Mouse (Mus musculus) sigmoid colon, adult 10 weeks (tissue): ENCODE measurements around the gene Nupr1. TPM values are rescaled to one million over a fixed set of nuclear protein-coding genes. Genes with fewer than 3 reads are reported as not detected.

ENCODE experiments used
- polyA plus RNA-seq: library from polyadenylated mRNA; stranded (reverse); fragments of 350-450 nt; fragmentation: Illumina TruSeq; extraction: RNeasy Lipid Tissue Mini Kit (QIAGEN cat#74804); gene quantifications from one replicate; pipeline ENCODE4 v1.2.3, GENCODE M21; 2014; ENCODE audit warnings: low read depth, low replicate concordance

The Nupr1 gene
- 62.1 TPM for polyA plus RNA-seq

DNA sequence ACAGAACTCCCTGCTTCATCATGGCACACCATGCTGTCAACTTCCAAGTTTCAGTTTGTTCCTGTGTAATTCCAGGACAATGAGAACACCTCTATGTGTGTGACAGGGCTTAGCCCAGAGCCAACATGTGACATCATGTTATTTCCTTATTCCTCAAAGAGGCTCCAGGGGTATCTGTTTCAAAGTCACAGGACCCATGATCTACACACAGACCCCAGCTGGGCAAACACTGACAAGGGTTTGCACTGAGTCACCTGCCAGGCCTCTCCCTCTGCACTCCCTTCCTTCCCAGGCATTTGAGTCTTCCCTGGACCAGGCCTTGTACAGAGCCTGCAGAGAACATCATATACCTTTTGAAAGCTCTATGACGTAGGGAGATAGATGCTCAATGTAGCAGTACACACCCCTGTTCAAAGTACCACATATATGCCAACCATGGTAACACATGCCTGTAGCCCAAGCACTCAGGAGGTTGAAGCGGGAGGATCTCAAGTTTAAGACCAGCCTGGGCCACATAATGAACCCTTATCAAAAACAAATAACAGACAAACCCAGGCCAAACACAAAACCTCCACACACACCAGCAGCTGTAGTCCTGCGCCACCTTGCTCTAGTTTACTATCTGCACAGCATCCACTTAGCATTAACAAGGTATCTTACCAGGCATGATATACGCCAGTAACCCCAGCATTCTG, at the start of gene Nupr1:
Gene Nupr1 (minus strand): TSS at position 38 of the 695 bp plus-strand sequence.

DNA sequence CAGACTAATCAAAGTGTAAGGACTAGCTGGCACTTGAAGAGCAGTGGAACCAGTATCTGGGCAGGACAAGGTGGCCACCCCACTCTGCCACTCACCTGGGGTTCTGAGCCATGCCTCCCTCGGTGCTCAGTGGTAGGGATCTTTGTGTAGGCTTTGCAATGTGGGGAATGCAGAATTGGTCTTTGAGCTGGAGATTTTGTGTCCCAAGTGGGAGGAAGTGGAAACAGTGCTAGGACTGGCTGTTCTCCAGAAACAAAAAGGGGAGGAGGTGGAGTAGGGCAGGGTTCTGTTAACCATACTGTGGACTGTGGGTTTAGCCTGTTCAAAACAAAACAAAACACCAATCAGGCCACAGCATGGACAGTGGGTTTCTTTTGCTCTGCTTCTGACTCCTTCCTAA, 45.5 kb upstream of the Nupr1 start, which contains the start of gene Sult1a1:
Gene Sult1a1 (minus strand): TSS at position 226 of the 400 bp plus-strand sequence.

DNA sequence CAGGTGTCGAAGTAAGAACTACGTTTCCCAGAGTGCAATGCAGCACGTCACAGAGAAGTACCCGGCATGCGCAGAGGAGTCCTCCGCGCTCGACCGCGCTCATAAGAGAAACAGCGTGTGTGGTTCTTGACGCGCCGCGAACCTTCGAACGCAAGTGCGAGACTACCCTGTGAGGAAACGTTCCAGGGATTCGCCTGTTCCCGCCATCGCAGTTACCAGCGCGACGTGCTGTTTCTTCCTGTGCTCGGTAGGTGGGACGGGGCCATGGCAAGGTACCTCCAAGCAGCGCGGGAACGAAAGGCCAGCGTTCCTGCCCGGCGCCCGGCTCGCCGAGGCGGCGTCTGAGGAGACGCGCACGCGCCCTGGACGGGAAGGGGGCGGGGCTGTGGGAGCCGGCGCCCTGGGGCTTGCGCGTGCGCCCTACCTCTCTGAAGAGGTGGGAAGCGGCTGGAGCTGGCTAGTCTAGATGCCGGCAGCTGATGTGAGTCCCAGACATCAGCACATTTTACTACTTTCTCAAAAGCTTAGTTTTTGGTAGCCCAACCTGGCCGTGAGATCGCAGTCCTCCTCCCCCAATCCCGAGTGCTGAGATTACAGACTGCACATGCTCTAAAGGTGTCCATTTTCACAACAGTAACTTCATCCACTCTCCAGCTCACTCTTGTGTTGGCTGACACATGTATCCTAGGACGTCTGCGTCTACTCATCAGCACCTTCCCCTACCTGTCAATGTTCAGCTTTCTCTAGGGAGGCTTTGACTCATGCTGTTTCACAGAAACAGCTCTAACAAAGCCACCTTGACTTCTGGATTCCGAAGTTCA, 18.8 kb upstream of the Nupr1 start, which contains the start of gene Sgf29:
Gene Sgf29 (plus strand): TSS at position 79 of the 821 bp plus-strand sequence.

DNA sequence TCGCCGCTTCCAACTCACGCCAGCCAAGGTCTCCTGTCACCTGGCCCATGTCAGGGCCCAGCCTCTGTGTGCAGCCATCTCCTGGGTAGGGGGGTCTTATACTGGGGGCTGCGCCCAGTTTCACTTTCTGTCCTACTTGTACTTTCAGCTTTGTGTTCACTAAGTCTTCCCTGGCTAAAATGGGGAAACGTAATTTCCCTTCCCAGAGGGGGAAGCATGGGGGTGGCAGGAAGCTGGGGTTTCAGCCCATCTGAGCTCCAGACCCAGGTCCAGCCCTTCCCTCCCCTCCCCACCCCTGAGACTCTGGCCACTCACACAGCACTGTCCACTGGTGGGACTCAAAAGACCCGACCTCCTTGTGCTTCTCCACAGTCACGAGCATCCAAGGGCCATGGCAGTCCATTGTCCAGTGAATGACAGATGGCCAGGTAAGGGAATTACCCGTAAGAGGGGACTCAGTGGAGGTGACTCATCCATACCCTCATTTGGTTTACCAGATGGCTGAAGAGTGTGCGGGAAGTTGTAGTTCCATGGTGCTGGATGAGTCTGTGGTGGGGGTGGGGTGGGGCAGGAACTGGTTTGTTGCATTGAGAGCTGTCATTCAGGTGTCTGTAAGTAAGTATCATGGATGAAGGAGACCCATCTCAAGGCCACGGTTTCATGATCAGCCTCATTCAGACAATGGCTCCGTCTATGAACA, 35.6 kb downstream of the Nupr1 start, which contains the start of gene Il27:
Gene Il27 (minus strand): TSS at position 80 of the 700 bp plus-strand sequence.

DNA sequence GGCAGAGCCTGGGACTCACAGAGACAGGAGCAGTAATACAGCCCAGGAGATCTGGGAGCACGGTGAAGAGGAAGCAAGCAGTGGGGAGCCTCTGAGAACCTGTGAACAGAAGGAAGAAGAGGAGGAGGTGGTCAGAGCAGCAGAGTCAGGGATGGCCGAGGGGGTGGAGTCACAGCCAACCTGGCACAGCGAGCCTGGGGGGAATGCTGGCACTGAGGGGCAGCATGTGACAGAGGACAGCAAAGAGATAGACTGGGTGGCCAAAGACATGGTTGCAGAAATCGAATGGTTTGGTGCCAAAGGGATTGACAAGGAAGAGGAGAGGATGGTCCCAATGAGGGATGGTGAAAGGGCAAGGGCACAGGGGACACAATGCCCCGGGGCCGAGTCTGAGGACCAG, 44.9 kb downstream of the Nupr1 start, which contains the start of gene Cln3:
Gene Cln3 (minus strand): TSS at position 101 of the 400 bp plus-strand sequence.

DNA sequence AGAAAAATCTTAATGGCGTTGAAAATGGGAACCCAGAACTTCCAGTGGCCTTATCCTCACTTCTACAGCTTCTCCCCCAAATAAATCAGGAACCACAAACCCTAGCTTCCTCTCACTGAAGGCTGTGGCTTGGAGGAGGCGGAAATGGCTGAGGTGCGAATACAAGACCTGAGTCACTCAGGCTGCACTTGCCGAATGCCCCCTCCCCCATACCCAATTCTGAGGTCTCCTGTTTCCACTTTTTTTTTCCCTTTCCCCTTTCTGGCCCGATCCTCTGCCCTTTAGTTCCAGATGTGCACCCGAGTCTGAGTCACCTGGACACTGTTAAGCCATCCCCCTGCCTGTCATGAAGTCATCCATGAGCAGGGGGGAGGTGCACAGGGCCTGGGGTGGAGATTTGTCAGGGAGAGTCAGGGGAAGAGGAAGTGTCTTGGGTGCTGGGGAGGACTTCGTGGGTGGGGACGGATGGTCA, 46.1 kb downstream of the Nupr1 start, which contains the start of gene Apobr:
Gene Apobr (plus strand): TSS at position 437 of the 472 bp plus-strand sequence.

Other genes with a start within 250 kb of the Nupr1 start
- 9.4 TPM for gene Nfatc2ip, start 234.1 kb downstream of the Nupr1 start, polyA plus RNA-seq
- gene Cd19, start 216.0 kb downstream of the Nupr1 start, polyA plus RNA-seq: 5.6 TPM
- gene Rabep2, start 202.1 kb downstream of the Nupr1 start, polyA plus RNA-seq: 0.63 TPM
- not detected for gene Atp2a1, start 167.8 kb downstream of the Nupr1 start, polyA plus RNA-seq
- gene Sh2b1, start 155.4 kb downstream of the Nupr1 start, polyA plus RNA-seq: 0.91 TPM
- gene Tufm, start 143.5 kb downstream of the Nupr1 start, polyA plus RNA-seq: 4.8 TPM
- 42.0 TPM for gene Atxn2l, start 127.4 kb downstream of the Nupr1 start, polyA plus RNA-seq
- 225 TPM for gene Eif3c, start 64.5 kb downstream of the Nupr1 start, polyA plus RNA-seq
- 0.22 TPM for gene Apobr, start 45.9 kb downstream of the Nupr1 start, polyA plus RNA-seq
- 4.5 TPM for gene Cln3, start 45.0 kb downstream of the Nupr1 start, polyA plus RNA-seq
- not detected for gene Il27, start 35.9 kb downstream of the Nupr1 start, polyA plus RNA-seq
- 3.5 TPM for gene Sgf29, start 18.4 kb upstream of the Nupr1 start, polyA plus RNA-seq
- 841 TPM for gene Sult1a1, start 45.6 kb upstream of the Nupr1 start, polyA plus RNA-seq
- 0.41 TPM for gene Bola2, start 64.5 kb upstream of the Nupr1 start, polyA plus RNA-seq
- gene Slx1b, start 64.9 kb upstream of the Nupr1 start, polyA plus RNA-seq: 3.5 TPM
- 4.6 TPM for gene Coro1a, start 76.9 kb upstream of the Nupr1 start, polyA plus RNA-seq
- gene Mapk3, start 128.7 kb upstream of the Nupr1 start, polyA plus RNA-seq: 43.9 TPM
- 3.2 TPM for gene Gdpd3, start 135.5 kb upstream of the Nupr1 start, polyA plus RNA-seq
- 17.7 TPM for gene Ypel3, start 146.1 kb upstream of the Nupr1 start, polyA plus RNA-seq
- gene Tbx6, start 150.6 kb upstream of the Nupr1 start, polyA plus RNA-seq: not detected
- gene Ppp4c, start 161.6 kb upstream of the Nupr1 start, polyA plus RNA-seq: 47.0 TPM
- not detected for gene Fam57b, start 166.8 kb upstream of the Nupr1 start, polyA plus RNA-seq
- not detected for gene 4930451I11Rik, start 200.8 kb upstream of the Nupr1 start, polyA plus RNA-seq
- not detected for gene Doc2a, start 216.6 kb upstream of the Nupr1 start, polyA plus RNA-seq
- gene Hirip3, start 231.1 kb upstream of the Nupr1 start, polyA plus RNA-seq: 11.7 TPM
- gene Ino80e, start 231.5 kb upstream of the Nupr1 start, polyA plus RNA-seq: 17.4 TPM